Mouse (Mus musculus) spleen, postnatal 14 days (tissue): ENCODE results near the gene Trp73.
A peak's percentile ranks its signal among the peaks of the same experiment; 100 is the strongest.

ENCODE experiments used
- DNase-seq, 2 experiments: peaks; one replicate each; pipeline ENCODE4 v3.0.0; 2021 to 2022; ENCODE audit warnings: low spot score in 2 of 2

The Trp73 gene

DNA sequence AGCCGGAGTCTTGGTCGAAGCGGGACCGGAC lies at the start of gene Trp73:
Gene Trp73, minus strand, starts transcription at position 27 of the 31 bp plus-strand sequence.
- no peak for DNase-seq

GRCm38 (mm10) chr4:154188948-154189347 lies 48.9 kb upstream of the Trp73 start:
- no peak for DNase-seq

DNA sequence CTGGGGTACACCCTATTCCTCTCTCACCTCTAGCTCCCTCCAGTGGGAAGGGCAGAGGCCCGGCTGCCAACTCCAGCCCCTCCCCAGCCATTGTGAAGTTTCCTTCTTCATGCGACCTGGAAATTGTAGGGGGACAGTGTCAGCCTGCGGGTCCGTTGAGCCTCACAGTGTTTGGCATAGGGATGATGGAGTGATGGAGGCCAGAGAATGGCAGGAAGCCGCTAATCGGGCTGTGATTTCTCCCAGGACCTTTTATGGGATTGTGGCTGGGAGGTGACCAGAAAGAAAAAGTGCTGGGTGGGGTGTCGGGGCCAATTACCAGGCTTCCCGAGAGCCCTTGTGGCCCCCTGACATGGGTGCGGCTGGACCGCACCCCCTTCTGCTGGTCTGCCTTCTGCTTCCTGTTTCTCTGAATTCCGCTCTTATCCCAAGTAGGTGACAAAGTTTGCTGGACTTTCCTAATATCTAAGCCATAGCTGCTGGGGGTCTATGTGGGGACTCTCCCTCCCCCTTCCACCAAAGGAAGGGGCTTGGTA lies 46.1 kb upstream of the Trp73 start:
- DNase-seq, result no peak

GRCm38 (mm10) chr4:154185001-154185400 lies 45.0 kb upstream of the Trp73 start:
- DNase-seq, result no peak

GRCm38 (mm10) chr4:154183566-154183965 lies 43.6 kb upstream of the Trp73 start:
- no peak for DNase-seq

- no peak for DNase-seq
Measured at GRCm38 (mm10) chr4:154181001-154181400, 41.0 kb upstream of the Trp73 start.

DNA sequence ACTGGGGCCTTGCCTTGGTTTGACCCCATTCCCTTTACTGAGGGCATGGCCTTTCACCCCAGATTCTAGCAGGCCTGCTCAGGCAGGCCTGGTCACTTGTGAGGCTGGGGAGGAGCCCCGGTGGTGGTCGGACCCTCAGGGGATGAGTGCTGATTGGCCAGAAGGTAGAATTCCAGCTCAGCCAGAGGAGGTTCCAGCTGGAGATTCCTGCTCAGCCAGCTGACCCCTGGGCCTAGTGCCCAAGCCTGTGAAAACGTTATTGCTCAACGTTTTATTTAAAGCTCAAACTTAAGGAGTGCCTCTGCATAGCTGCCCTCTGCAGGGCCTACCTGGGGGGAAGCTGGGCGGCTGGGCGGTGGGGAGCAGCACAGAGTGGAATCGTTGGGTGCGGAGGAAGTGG lies 37.2 kb upstream of the Trp73 start:
- no peak for DNase-seq

- no peak for DNase-seq
Measured at GRCm38 (mm10) chr4:154171931-154172604, 32.1 kb upstream of the Trp73 start.

- DNase-seq, result no peak
Measured at GRCm38 (mm10) chr4:154171151-154171930, 31.3 kb upstream of the Trp73 start.

GRCm38 (mm10) chr4:154170506-154171150 lies 30.6 kb upstream of the Trp73 start, which contains the start of gene Megf6:
Megf6 (plus strand) TSS chr4:154170730.
- no peak for DNase-seq

DNA sequence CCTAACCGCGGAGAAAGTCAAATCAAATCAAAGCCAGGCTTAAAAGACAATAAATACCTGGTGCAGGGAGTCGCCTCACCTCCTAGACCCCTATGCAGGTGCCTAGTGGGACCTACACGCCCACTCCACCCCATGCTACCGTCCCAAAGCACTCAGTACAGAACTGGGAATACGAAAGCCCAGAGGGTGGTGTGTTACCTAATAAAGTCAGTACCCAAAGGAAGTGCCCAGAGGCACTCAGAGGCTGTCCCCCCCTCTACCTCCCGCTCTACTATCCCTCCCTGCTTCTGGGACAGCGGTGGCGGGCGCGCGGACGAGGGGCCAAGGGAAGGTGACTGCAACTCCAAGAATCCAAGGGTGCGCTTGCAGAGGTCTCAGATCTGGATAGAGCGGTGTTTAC lies 30.0 kb upstream of the Trp73 start:
- DNase-seq, result no peak

DNA sequence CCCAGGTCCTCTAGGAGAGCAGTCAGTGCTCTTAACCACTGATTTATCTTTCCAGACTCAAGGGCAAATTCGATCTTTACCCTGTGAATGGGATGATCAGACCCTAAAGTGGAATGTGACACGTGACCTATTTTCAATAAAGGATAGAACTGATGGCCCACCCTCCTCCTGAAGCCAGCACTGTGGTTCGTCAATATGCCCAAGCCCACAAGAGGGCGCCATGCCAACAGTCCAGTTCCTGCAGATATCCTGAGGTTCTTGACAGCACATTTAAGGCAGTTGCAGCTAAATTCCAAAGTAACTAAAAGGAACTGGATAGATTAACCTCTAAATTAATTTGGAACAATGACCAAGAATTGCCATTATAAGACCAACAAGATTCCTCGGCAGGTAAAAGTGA lies 27.0 kb upstream of the Trp73 start:
- peak in 1 of 2 experiments; percentile 59 for DNase-seq

- DNase-seq, result peak; percentile 49 to 75
Measured at GRCm38 (mm10) chr4:154163296-154163695, 23.3 kb upstream of the Trp73 start.

GRCm38 (mm10) chr4:154160538-154161390 lies 20.8 kb upstream of the Trp73 start, which contains the start of gene Tprgl:
Tprgl (minus strand) TSS chr4:154160666.
- DNase-seq, result peak; percentile 97

DNA sequence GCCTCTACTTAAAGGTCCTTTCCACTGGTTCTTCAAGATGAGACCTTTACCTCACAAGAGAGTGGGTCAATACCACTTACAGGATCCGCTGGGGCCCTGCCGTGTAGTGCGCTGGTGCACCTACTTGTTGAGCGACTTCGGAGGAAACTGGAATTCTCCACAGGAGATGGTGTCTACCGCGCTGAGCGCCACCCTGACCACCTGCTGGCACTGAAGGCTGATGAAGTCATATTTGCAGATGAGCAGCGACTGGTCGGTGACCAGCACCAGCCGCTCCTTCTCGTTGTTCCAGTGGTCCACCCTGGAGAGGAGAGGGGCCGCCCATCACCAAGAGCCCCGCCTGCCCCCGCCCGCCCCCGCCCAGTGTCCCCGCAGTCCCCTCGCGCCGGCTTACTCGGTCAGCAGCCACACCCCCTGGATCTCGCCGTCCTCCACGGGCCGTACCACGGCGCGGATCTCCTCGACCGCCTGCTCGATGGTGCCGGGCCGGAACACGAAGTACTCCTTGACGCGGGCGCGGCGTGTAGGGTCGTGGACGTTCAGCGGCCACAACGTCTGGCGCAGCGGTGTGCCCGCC lies 20.0 kb upstream of the Trp73 start:
- DNase-seq, result peak in 1 of 2 experiments; percentile 32

DNA sequence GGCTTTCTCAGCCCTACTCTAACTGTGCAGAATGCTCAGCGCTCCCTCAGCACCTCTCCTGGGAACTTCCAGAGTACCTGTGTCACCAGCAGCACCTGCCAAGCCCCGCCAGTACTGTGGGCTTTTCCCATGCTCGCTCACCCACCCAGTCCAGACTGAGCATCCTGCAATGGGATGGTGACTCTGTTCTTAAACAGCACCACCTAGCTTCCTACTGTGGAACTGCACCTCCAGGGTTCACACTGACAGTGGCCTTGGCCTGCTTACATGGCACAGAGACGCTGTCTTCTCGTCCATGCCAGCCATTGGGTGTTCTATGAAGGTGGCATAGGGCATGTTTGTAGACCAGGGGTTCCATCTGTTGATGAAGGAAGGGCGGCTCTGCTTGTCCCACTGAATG lies 19.0 kb upstream of the Trp73 start:
- DNase-seq, result peak; percentile 76 to 88

DNA sequence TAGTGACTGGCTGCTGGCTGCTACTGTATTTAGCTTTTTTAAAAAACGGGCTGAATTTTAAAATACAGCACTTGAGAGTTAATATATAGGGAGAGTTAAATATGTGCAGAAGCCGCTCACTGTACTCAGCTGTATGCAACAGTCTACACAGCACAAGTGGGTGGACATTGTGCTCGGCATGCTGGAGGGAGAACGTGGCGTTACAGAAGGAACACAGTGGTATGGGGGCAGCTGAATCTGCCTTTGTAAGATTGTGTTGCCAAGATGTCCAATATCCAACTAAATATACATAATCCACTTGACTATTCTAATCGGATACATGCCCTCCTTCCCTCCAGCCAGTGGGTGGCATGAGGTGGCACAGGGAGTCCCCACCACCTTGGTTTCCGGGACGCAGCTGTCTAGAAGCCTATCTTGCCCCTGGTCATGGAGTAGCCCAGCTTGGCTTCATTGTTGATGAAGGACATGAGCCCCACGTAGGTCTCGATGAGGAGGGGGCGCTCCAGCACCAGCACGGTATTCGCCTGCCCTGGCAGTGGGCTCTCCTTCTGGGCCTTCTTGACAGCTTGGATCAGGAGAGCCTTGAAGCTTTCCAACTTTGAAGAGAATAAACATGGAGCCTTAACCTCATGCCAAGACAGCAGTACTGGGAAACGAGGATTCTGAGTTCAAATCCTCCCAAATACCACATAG lies 18.1 kb upstream of the Trp73 start:
- DNase-seq, result no peak

- no peak for DNase-seq
Measured at GRCm38 (mm10) chr4:154156050-154156449, 16.0 kb upstream of the Trp73 start.

- DNase-seq, result no peak
Measured at GRCm38 (mm10) chr4:154154104-154154503, 14.1 kb upstream of the Trp73 start.

DNA sequence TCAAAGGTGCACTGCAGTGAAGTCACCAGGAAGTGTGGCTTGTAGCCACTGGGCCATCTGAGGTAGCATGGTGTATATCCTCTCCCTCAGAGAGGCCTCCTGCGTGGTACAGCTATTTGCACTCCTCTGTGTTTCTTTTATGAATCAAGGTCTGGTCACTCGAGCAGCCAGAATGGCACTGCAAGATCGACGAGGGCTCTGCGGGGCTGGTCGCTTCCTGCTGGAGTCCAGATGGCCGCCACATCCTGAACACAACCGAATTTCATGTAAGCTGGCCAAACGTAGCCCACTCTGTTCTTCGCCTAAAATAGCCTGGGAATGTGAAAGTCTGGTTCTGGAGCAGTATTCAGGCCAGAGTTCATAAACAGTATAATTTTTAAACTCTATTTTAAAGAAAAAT lies 6.3 kb upstream of the Trp73 start:
- no peak for DNase-seq

- DNase-seq, result no peak
Measured at GRCm38 (mm10) chr4:154144712-154145111, 4.7 kb upstream of the Trp73 start.
